Mouse (Mus musculus): ENCODE measurements around the gene Hspg2.
A peak's percentile ranks its signal among the peaks of the same experiment; 100 is the strongest.

DNA sequence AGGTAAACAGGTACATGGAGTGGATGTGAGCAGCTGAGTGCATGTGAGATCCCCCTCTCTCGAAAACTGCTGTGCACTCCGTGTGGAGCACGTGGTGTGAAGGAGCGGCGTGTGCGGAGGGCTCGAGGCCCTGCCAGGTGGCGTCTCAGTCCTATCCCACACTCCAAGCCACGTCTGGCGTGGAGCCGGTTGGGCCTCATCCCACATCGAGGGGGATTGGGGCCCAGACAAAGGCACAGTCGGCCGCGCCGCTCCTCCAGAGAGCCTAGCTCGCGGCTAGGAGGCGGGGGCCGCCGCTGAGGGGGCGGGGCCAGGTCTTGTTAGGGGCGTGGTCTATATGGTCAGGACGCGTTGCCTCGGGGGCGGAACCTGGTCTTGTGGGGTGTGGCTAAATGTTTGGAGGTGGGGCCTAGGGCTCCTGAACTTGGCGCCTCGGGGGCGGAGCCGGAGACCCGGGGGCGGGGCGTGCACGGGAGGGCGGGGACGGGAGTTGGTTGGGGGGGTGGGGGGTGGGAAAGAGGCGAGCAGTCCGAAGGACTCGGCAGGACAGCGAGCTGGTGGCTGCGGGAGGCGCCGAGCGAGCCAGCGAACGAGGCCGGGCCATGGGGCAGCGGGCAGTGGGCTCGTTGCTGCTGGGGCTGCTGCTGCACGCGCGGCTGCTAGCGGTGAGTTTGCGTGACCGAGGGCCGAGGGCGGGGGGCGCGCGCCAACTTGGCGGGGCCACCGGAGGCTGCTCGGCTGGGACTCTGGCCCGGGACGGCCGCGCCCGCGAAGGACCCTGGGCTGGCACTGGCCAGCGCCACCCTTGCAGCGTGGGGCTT lies at the start of gene Hspg2:
- TF ChIP-seq CTCF (IDR thresholded peaks at IDR 0.05; ENCODE audit: insufficient read depth, low read length), result no peak
- peak; percentile 45; the same call in 1 of the 2 replicates for TF ChIP-seq POLR2A (IDR thresholded peaks at IDR 0.05; ENCODE audit: borderline replicate concordance, extremely low read depth, low read depth, low read length)
